Mouse (Mus musculus) hindbrain, embryonic 12.5 days (tissue): ENCODE results near the gene 1810049J17Rik. TPM values are rescaled to one million over a fixed set of nuclear protein-coding genes. Genes with fewer than 3 reads are reported as not detected.

Source experiments
- ATAC-seq: fragments of 200-750 bp; cut with Nextera tagmentation; 2 replicates; pipeline ENCODE4 v1.8.0; 2017; ENCODE audit warnings: moderate TSS enrichment; ENCODE audit not compliant: low FRiP score
- H3K27ac ChIP-seq: fragments of 300-500 bp; sonication (generic); 2 replicates; pipeline ENCODE4 v1.5.1; 2016; ENCODE audit warnings: mild to moderate bottlenecking
- H3K27me3 ChIP-seq: fragments of 300-500 bp; sonication (generic); 2 replicates; pipeline ENCODE4 v1.6.1; 2016; ENCODE audit warnings: mild to moderate bottlenecking
- H3K36me3 ChIP-seq: fragments of 300-500 bp; sonication (generic); 2 replicates; pipeline ENCODE4 v1.6.1; 2016; ENCODE audit warnings: mild to moderate bottlenecking
- H3K4me1 ChIP-seq: fragments of 300-500 bp; sonication (generic); 2 replicates; pipeline ENCODE4 v1.6.1; 2016
- H3K4me2 ChIP-seq: fragments of 300-500 bp; sonication (generic); replicated peaks from 2 replicates; pipeline ENCODE4 v1.6.1; 2016; ENCODE audit warnings: mild to moderate bottlenecking
- H3K4me3 ChIP-seq: fragments of 300-500 bp; sonication (generic); 2 replicates; pipeline ENCODE4 v1.5.1; 2016; ENCODE audit warnings: mild to moderate bottlenecking
- H3K9ac ChIP-seq: fragments of 300-500 bp; sonication (generic); 2 replicates; pipeline ENCODE4 v1.6.1; 2016; ENCODE audit warnings: mild to moderate bottlenecking, moderate library complexity
- H3K9me3 ChIP-seq: fragments of 300-500 bp; sonication (generic); replicated peaks from 2 replicates; pipeline ENCODE4 v1.6.1; 2016; ENCODE audit warnings: mild to moderate bottlenecking
- WGBS: fragments of 180-500 bp; shearing (Covaris S2); methylation state at CpG from one replicate; pipeline ENCODE4 v1.1.7; 2016; 5-methylcytosine and 5-hydroxymethylcytosine counted together
- polyA plus RNA-seq: library from polyadenylated mRNA; unstranded; fragments of >200 nt; fragmentation: Nextera tagmentation; extraction: Ambion mirVana; gene quantifications from 2 replicates; pipeline ENCODE4 v1.2.1, GENCODE M21; 2016

The 1810049J17Rik gene
- polyA plus RNA-seq, 1 experiment from 2014 or later, result 0.80 TPM

GRCm38 (mm10) chr15:12340536-12341400 lies 19.1 kb upstream of the 1810049J17Rik start:
- no peak overlapping the region for H3K27ac ChIP-seq
- ATAC-seq, result no peak
- H3K9me3 ChIP-seq, result no peaks in the 10 kb centered on the region
- 55% methylated on average over 5 of the region's 5 CpGs for WGBS
- H3K4me3 ChIP-seq, result no peak overlapping the region
- H3K9ac ChIP-seq, result no peak overlapping the region
- H3K36me3 ChIP-seq, result peaks cover 20% of the 10 kb centered on the region; the same call in 1 of the 2 replicates
- no peaks in the 10 kb centered on the region for H3K27me3 ChIP-seq
- peaks cover 11% of the 10 kb centered on the region for H3K4me1 ChIP-seq
- no peak overlapping the region for H3K4me2 ChIP-seq

GRCm38 (mm10) chr15:12337779-12338137 lies 16.1 kb upstream of the 1810049J17Rik start:
- WGBS, result 87% methylated on average over 3 of the region's 3 CpGs
- no peak overlapping the region for H3K4me3 ChIP-seq
- no peak overlapping the region for H3K4me2 ChIP-seq
- H3K9ac ChIP-seq, result no peak overlapping the region
- H3K27ac ChIP-seq, result no peak overlapping the region
- H3K4me1 ChIP-seq, result peaks cover 11% of the 10 kb centered on the region
- H3K9me3 ChIP-seq, result no peaks in the 10 kb centered on the region
- no peak for ATAC-seq
- H3K27me3 ChIP-seq, result no peaks in the 10 kb centered on the region
- H3K36me3 ChIP-seq, result peaks cover 5% of the 10 kb centered on the region; the same call in 1 of the 2 replicates

GRCm38 (mm10) chr15:12337030-12337778 lies 15.5 kb upstream of the 1810049J17Rik start:
- Histone ChIP-seq H3K27me3 (no peaks in the 10 kb centered on the region), H3K4me1 (peaks cover 11% of the 10 kb centered on the region), H3K9ac (no peak overlapping the region), H3K27ac (no peak overlapping the region), H3K4me2 (no peak overlapping the region), H3K36me3 (0 out of 2 replicates have a peak, but pooled peaks cover 2% of the 10 kb centered on the region), H3K4me3 (no peak overlapping the region), H3K9me3 (no peaks in the 10 kb centered on the region)
- ATAC-seq, result no peak
- 90% methylated on average over 4 of the region's 4 CpGs for WGBS

GRCm38 (mm10) chr15:12334381-12334780 lies 12.7 kb upstream of the 1810049J17Rik start:
- no peak overlapping the region for H3K9ac ChIP-seq
- no peaks in the 10 kb centered on the region for H3K27me3 ChIP-seq
- WGBS, result 84% methylated on average over 4 of the region's 4 CpGs
- H3K36me3 ChIP-seq, result no peaks in the 10 kb centered on the region
- H3K4me3 ChIP-seq, result no peak overlapping the region
- ATAC-seq, result no peak
- H3K4me1 ChIP-seq, result 0 out of 2 replicates have a peak, but pooled peaks cover 2% of the 10 kb centered on the region
- H3K9me3 ChIP-seq, result no peaks in the 10 kb centered on the region
- no peak overlapping the region for H3K27ac ChIP-seq
- no peak overlapping the region for H3K4me2 ChIP-seq

- no peaks in the 10 kb centered on the region for H3K27me3 ChIP-seq
- WGBS, result 75% methylated on average over 1 of the region's 1 CpGs
- no peak for ATAC-seq
- H3K4me1 ChIP-seq, result 0 out of 2 replicates have a peak, but pooled peaks cover under 1% of the 10 kb centered on the region
- H3K4me3 ChIP-seq, result no peak overlapping the region
- no peak overlapping the region for H3K9ac ChIP-seq
- no peak overlapping the region for H3K27ac ChIP-seq
- no peaks in the 10 kb centered on the region for H3K36me3 ChIP-seq
- no peak overlapping the region for H3K4me2 ChIP-seq
- no peaks in the 10 kb centered on the region for H3K9me3 ChIP-seq
These were observed 9.6 kb upstream of the 1810049J17Rik start for GRCm38 (mm10) chr15:12331300-12331699.

GRCm38 (mm10) chr15:12330892-12331291 lies 9.2 kb upstream of the 1810049J17Rik start:
- Histone ChIP-seq H3K36me3 (no peaks in the 10 kb centered on the region), H3K27ac (no peak overlapping the region), H3K9me3 (no peaks in the 10 kb centered on the region), H3K4me3 (no peak overlapping the region), H3K4me2 (no peak overlapping the region), H3K9ac (no peak overlapping the region), H3K27me3 (no peaks in the 10 kb centered on the region), H3K4me1 (0 out of 2 replicates have a peak, but pooled peaks cover 3% of the 10 kb centered on the region)
- no peak for ATAC-seq

- no peak overlapping the region for H3K27ac ChIP-seq
These were observed 8.7 kb upstream of the 1810049J17Rik start for GRCm38 (mm10) chr15:12330389-12330788.

GRCm38 (mm10) chr15:12324326-12324725 lies 2.6 kb upstream of the 1810049J17Rik start:
- Histone ChIP-seq H3K4me2 (0 out of 2 replicates have a peak overlapping the region, but pooled peaks have one; percentile 16), H3K4me1 (peaks cover 25% of the 10 kb centered on the region), H3K27me3 (peaks cover 8% of the 10 kb centered on the region; the same call in 1 of the 2 replicates), H3K4me3 (no peak overlapping the region), H3K36me3 (no peaks in the 10 kb centered on the region), H3K9ac (no peak overlapping the region), H3K9me3 (no peaks in the 10 kb centered on the region), H3K27ac (no peak overlapping the region)
- WGBS, result 72% methylated on average over 1 of the region's 1 CpGs
- ATAC-seq, result no peak

More at GRCm38 (mm10) chr15:12330389-12330788, 8.7 kb upstream of the 1810049J17Rik start:
- 0 out of 2 replicates have a peak, but pooled peaks cover 3% of the 10 kb centered on the region for H3K4me1 ChIP-seq
- no peak overlapping the region for H3K9ac ChIP-seq
- ATAC-seq, result no peak
- WGBS, result 89% methylated on average over 3 of the region's 3 CpGs
- H3K36me3 ChIP-seq, result no peaks in the 10 kb centered on the region
- H3K27me3 ChIP-seq, result no peaks in the 10 kb centered on the region
- no peak overlapping the region for H3K4me2 ChIP-seq
- no peaks in the 10 kb centered on the region for H3K9me3 ChIP-seq
- H3K4me3 ChIP-seq, result no peak overlapping the region

GRCm38 (mm10) chr15:12322676-12323402 lies 1.1 kb upstream of the 1810049J17Rik start:
- H3K27me3 ChIP-seq, result peaks cover 17% of the 10 kb centered on the region; the same call in 1 of the 2 replicates
- H3K9me3 ChIP-seq, result no peaks in the 10 kb centered on the region
- H3K4me2 ChIP-seq, result peak overlapping the region; percentile 70
- peak overlapping the region; percentile 99 for H3K9ac ChIP-seq
- H3K4me1 ChIP-seq, result peaks cover 25% of the 10 kb centered on the region
- peak overlapping the region; percentile 98 for H3K4me3 ChIP-seq
- ATAC-seq, result no peak
- no peaks in the 10 kb centered on the region for H3K36me3 ChIP-seq
- H3K27ac ChIP-seq, result no peak overlapping the region
- 24% methylated on average over 9 of the region's 9 CpGs for WGBS

GRCm38 (mm10) chr15:12321091-12321787 lies 460 bp downstream of the 1810049J17Rik start, which contains the start of gene Golph3:
Golph3 (plus strand) TSS chr15:12321450.
- no peaks in the 10 kb centered on the region for H3K36me3 ChIP-seq
- H3K4me1 ChIP-seq, result peaks cover 24% of the 10 kb centered on the region
- H3K9ac ChIP-seq, result peak within 1 kb of the TSS; percentile 99
- ATAC-seq, result peak; percentile 98
- 0% methylated on average over 71 of the region's 74 CpGs for WGBS
- peak within 1 kb of the TSS; percentile 98 for H3K4me3 ChIP-seq
- H3K9me3 ChIP-seq, result no peaks in the 10 kb centered on the region
- H3K27ac ChIP-seq, result peak within 1 kb of the TSS; percentile 96
- peaks cover 17% of the 10 kb centered on the region; the same call in 1 of the 2 replicates for H3K27me3 ChIP-seq
- H3K4me2 ChIP-seq, result peak within 1 kb of the TSS; percentile 70

GRCm38 (mm10) chr15:12320441-12321090 lies 1.1 kb downstream of the 1810049J17Rik start:
- Histone ChIP-seq H3K36me3 (no peaks in the 10 kb centered on the region), H3K27me3 (peaks cover 17% of the 10 kb centered on the region; the same call in 1 of the 2 replicates), H3K9me3 (no peaks in the 10 kb centered on the region), H3K4me3 (peak overlapping the region; percentile 98), H3K9ac (peak overlapping the region; percentile 99), H3K4me2 (peak overlapping the region; percentile 61), H3K27ac (peak overlapping the region; percentile 96; the same call in 1 of the 2 replicates), H3K4me1 (peaks cover 22% of the 10 kb centered on the region)
- ATAC-seq, result no peak; the same call in 1 of the 2 replicates
- 6% methylated on average over 22 of the region's 22 CpGs for WGBS
